In the genomic region with DNA sequence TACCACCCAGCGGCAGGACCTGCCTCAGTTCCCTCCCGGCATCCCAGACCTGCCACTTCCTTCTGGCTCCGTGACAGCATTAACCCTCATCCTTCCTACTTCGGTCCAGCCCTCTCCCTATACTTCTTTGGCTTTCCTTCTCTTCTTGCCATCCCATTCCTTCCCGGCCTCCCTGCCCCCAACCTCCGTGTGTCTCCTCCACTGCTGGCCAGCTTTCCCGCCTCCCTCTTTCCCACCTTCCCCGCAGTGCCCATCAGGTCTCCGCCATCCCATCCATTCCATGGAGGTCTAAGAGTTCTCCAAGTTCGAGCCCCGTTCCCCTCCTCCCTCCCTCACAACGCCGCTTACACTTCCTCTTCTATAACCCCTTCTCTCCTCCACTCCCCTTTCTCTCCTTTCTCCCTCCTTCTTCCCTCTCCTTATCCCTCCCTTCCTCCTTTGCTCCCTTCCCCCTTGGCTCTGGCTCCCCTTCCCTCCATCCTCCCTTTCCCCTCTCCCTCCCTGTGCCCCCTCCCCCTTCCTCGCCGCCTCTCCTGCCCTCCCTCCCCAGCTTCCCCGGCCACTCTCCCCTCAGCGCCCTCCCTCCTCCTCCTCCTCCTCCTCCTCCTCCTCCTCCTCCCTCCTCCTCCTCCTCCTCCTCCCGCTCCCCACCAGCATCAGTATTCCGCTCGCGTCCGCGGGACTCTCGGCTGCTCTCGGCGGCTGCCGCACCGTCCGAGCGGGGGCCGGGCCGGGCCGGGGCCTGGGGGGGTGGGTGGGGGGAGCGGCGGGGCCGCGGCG, we compare ENCODE assay signal across 9 mouse cellular contexts. TPM values are rescaled to one million over a fixed set of nuclear protein-coding genes. Genes with fewer than 3 reads are reported as not detected.
DNase-seq lines count a peak whose midpoint lies in the region; ATAC-seq and TF ChIP-seq lines count a peak whose summit lies in the region.
"Had no signal": no experiment of that assay in that cellular context is flagged by ENCODE, and none has a peak within 500 bp of the region (broad histone marks: within the 10 kb centered on the region; RNA-seq: fewer than 3 reads in every experiment).

No protein-coding gene starts in this region.

- no peak overlapping the region for H3K27ac ChIP-seq in lung, embryonic 14.5 days (ENCODE audit: low read depth)
- H3K27ac ChIP-seq in hindbrain, embryonic 15.5 days (replicated peaks), result peak overlapping the region; percentile 100
- peak overlapping the region; percentile 97 for H3K27ac ChIP-seq in neural tube, embryonic 12.5 days
- H3K27ac ChIP-seq: macrophage had no signal

- TF ChIP-seq CTCF in lung, embryonic 14.5 days (IDR thresholded peaks at IDR 0.05; ENCODE audit: low read depth), result no peak

- H3K4me1 ChIP-seq in lung, embryonic 14.5 days (ENCODE audit: insufficient read depth), result no peaks in the 10 kb centered on the region
- H3K4me1 ChIP-seq in hindbrain, embryonic 15.5 days (replicated peaks), result peaks cover 52% of the 10 kb centered on the region
- H3K4me1 ChIP-seq in neural tube, embryonic 12.5 days, result peaks cover 50% of the 10 kb centered on the region

- WGBS in lung, embryonic 14.5 days, result 4% methylated on average over 29 of the region's 38 CpGs
- whole genome bisulfite sequencing in hindbrain, embryonic 15.5 days, result 2% methylated on average over 17 of the region's 38 CpGs
- 1% methylated on average over 18 of the region's 38 CpGs for WGBS in neural tube, embryonic 12.5 days

- H3K4me3 ChIP-seq in lung, embryonic 14.5 days (ENCODE audit: low read depth, low read length), result peak overlapping the region; percentile 45
- peak overlapping the region; percentile 92 for H3K4me3 ChIP-seq in hindbrain, embryonic 15.5 days
- H3K4me3 ChIP-seq in neural tube, embryonic 12.5 days, result peak overlapping the region; percentile 70

- DNase-seq in lung, embryonic 14.5 days, result peak; percentile 8
- no peak for DNase-seq in lung, postnatal 25 days (ENCODE audit: low spot score)
- peak; percentile 77 for DNase-seq in embryo, embryonic 10.5 days (ENCODE audit: low spot score)
- DNase-seq in spleen, postnatal 4 days (ENCODE audit: low spot score in 2 of 2), result no peak
- DNase-seq in spleen, postnatal 14 days (ENCODE audit: low spot score in 2 of 2), result no peak
- no peak for DNase-seq in lung, postnatal 4 days

- H3K9me3 ChIP-seq in lung, embryonic 14.5 days (ENCODE audit: low read depth, low read length), result no peaks in the 10 kb centered on the region
- no peaks in the 10 kb centered on the region for H3K9me3 ChIP-seq in hindbrain, embryonic 15.5 days
- no peaks in the 10 kb centered on the region for H3K9me3 ChIP-seq in neural tube, embryonic 12.5 days

- no peaks in the 10 kb centered on the region for H3K36me3 ChIP-seq in lung, embryonic 14.5 days (ENCODE audit: insufficient read depth)
- no peaks in the 10 kb centered on the region for H3K36me3 ChIP-seq in hindbrain, embryonic 15.5 days
- no peaks in the 10 kb centered on the region for H3K36me3 ChIP-seq in neural tube, embryonic 12.5 days

- peaks cover 51% of the 10 kb centered on the region for H3K27me3 ChIP-seq in lung, embryonic 14.5 days (ENCODE audit: insufficient read depth, low read length)
- H3K27me3 ChIP-seq in hindbrain, embryonic 15.5 days, result no peaks in the 10 kb centered on the region
- H3K27me3 ChIP-seq in neural tube, embryonic 12.5 days (replicated peaks), result peaks cover 8% of the 10 kb centered on the region

- H3K9ac ChIP-seq in lung, embryonic 14.5 days, result peak overlapping the region; percentile 47; the same call in 1 of the 2 replicates
- H3K9ac ChIP-seq in hindbrain, embryonic 15.5 days, result peak overlapping the region; percentile 97
- H3K9ac ChIP-seq in neural tube, embryonic 12.5 days, result peak overlapping the region; percentile 95

- H3K4me2 ChIP-seq in lung, embryonic 14.5 days, result peak overlapping the region; percentile 76
- peak overlapping the region; percentile 96 for H3K4me2 ChIP-seq in hindbrain, embryonic 15.5 days
- H3K4me2 ChIP-seq in neural tube, embryonic 12.5 days (replicated peaks), result peak overlapping the region; percentile 88

- peak; percentile 39; the same call in 1 of the 2 replicates for ATAC-seq in lung, embryonic 14.5 days (ENCODE audit: insufficient read depth)
- ATAC-seq in hindbrain, embryonic 15.5 days (ENCODE audit: low FRiP score, low read depth), result peak; percentile 41
- ATAC-seq in neural tube, embryonic 12.5 days (ENCODE audit: low FRiP score, low read depth), result peak; percentile 24

RNA-seq across cellular contexts. Expression of a gene that starts 0.5 kb away (rescaled TPM):
- polyA plus RNA-seq in lung, embryonic 14.5 days (2014; fragmentation: Nextera tagmentation; extraction: Ambion mirVana), result 1.5 TPM in 2 replicates
- polyA plus RNA-seq in hindbrain, embryonic 15.5 days (2015; fragmentation: Nextera tagmentation; extraction: Ambion mirVana), result 16.7 and 16.9 TPM in 2 replicates
- 10.4 and 12.6 TPM in 2 replicates for polyA plus RNA-seq in neural tube, embryonic 12.5 days (2016; fragmentation: Nextera tagmentation; extraction: Ambion mirVana)
- polyA plus RNA-seq: macrophage had no signal

RNA-seq across cellular contexts. Expression of a gene that starts 36.8 kb away (rescaled TPM):
- 0.28 TPM in 1 of 2 replicates, not detected in the other for polyA plus RNA-seq in lung, embryonic 14.5 days (2014; fragmentation: Nextera tagmentation; extraction: Ambion mirVana)
- polyA plus RNA-seq in hindbrain, embryonic 15.5 days (2015; fragmentation: Nextera tagmentation; extraction: Ambion mirVana), result 3.7 and 5.0 TPM in 2 replicates
- polyA plus RNA-seq in neural tube, embryonic 12.5 days (2016; fragmentation: Nextera tagmentation; extraction: Ambion mirVana), result 1.3 and 3.8 TPM in 2 replicates
- polyA plus RNA-seq: macrophage had no signal

RNA-seq across cellular contexts. Expression of a gene that starts 39.4 kb away (rescaled TPM):
- polyA plus RNA-seq in lung, embryonic 14.5 days (2014; fragmentation: Nextera tagmentation; extraction: Ambion mirVana), result 82.7 and 87.6 TPM in 2 replicates
- polyA plus RNA-seq in hindbrain, embryonic 15.5 days (2015; fragmentation: Nextera tagmentation; extraction: Ambion mirVana), result 44.0 and 45.7 TPM in 2 replicates
- polyA plus RNA-seq in neural tube, embryonic 12.5 days (2016; fragmentation: Nextera tagmentation; extraction: Ambion mirVana), result 61.5 and 61.7 TPM in 2 replicates

RNA-seq across cellular contexts. Expression of a gene that starts 42.7 kb away (rescaled TPM):
- 0.71 and 1.2 TPM in 2 replicates for polyA plus RNA-seq in lung, embryonic 14.5 days (2014; fragmentation: Nextera tagmentation; extraction: Ambion mirVana)
- polyA plus RNA-seq in hindbrain, embryonic 15.5 days (2015; fragmentation: Nextera tagmentation; extraction: Ambion mirVana), result 2.8 and 2.9 TPM in 2 replicates
- 1.0 and 1.1 TPM in 2 replicates for polyA plus RNA-seq in neural tube, embryonic 12.5 days (2016; fragmentation: Nextera tagmentation; extraction: Ambion mirVana)

RNA-seq across cellular contexts. Expression of a gene that starts 44.5 kb away (rescaled TPM):
- polyA plus RNA-seq in lung, embryonic 14.5 days (2014; fragmentation: Nextera tagmentation; extraction: Ambion mirVana), result 2.0 and 2.9 TPM in 2 replicates
- polyA plus RNA-seq in hindbrain, embryonic 15.5 days (2015; fragmentation: Nextera tagmentation; extraction: Ambion mirVana), result 58.9 and 68.8 TPM in 2 replicates
- 10.0 and 10.2 TPM in 2 replicates for polyA plus RNA-seq in neural tube, embryonic 12.5 days (2016; fragmentation: Nextera tagmentation; extraction: Ambion mirVana)
- polyA plus RNA-seq: macrophage had no signal

Comparison
In these comparisons a context has a peak if more than half of its experiments do, and no peak if none do; other contexts are left out.
1. DNase-seq: peak in lung, embryonic 14.5 days (single experiment) and embryo, embryonic 10.5 days (single experiment); none in lung, postnatal 25 days (single experiment), spleen, postnatal 4 days (0 of 2), spleen, postnatal 14 days (0 of 2) and lung, postnatal 4 days (0 of 2).
2. H3K9ac ChIP-seq: peak in every context shown above with its lines; median percentile 97 in hindbrain, embryonic 15.5 days; 95 in neural tube, embryonic 12.5 days; 47 in lung, embryonic 14.5 days.
3. Peak in every context shown above with its lines, with median percentiles within 50 percentile points of each other: ATAC-seq, H3K4me2 ChIP-seq and H3K4me3 ChIP-seq.